Mouse (Mus musculus) testis, adult 2 months (tissue): Measurements from ENCODE around the gene Lix1.

Experiments
- CTCF ChIP-seq: fragments of 200-500 bp; IDR thresholded peaks from 2 replicates; pipeline ENCODE4 v1.5.1; 2012; ENCODE audit warnings: low read depth, mild to moderate bottlenecking, inconsistent platforms, low read length, moderate library complexity; ENCODE audit not compliant: control insufficient read depth, insufficient read depth, insufficient replicate concordance
- POLR2A ChIP-seq: fragments of 200-500 bp; IDR thresholded peaks from 2 replicates; pipeline ENCODE4 v1.6.1; 2012; ENCODE audit warnings: low read depth, mild to moderate bottlenecking, inconsistent platforms, low read length, moderate library complexity; ENCODE audit not compliant: control insufficient read depth

- TF ChIP-seq POLR2A (no peak), CTCF (no peak)
Measured at GRCm38 (mm10) chr17:17449441-17449770, 46.9 kb downstream of the Lix1 start.
